Mouse (Mus musculus) lung, embryonic 14.5 days (tissue): ENCODE data around the gene Chd3. TPM values are rescaled to one million over a fixed set of nuclear protein-coding genes. Genes with fewer than 3 reads are reported as not detected.

ENCODE experiments used
- ATAC-seq: fragments of 200-750 bp; cut with Nextera tagmentation; 2 replicates; pipeline ENCODE4 v1.8.0; 2017; ENCODE audit warnings: mild to moderate bottlenecking, moderate TSS enrichment, moderate library complexity; ENCODE audit not compliant: insufficient read depth
- DNase-seq: peaks from one replicate; pipeline ENCODE4 v3.0.0-alpha.2; 2015
- H3K27ac ChIP-seq: fragments of 300-500 bp; sonication (generic); 2 replicates; pipeline ENCODE4 v1.5.1; 2014; ENCODE audit warnings: low read depth, mild to moderate bottlenecking, moderate library complexity
- H3K27me3 ChIP-seq: fragments of 300-500 bp; sonication (generic); 2 replicates; pipeline ENCODE4 v1.6.1; 2014; ENCODE audit warnings: low read length, control low read depth; ENCODE audit not compliant: insufficient read depth
- H3K36me3 ChIP-seq: fragments of 300-500 bp; sonication (generic); 2 replicates; pipeline ENCODE4 v1.6.1; 2014; ENCODE audit warnings: control low read depth; ENCODE audit not compliant: insufficient read depth
- H3K4me1 ChIP-seq: fragments of 300-500 bp; sonication (generic); 2 replicates; pipeline ENCODE4 v1.6.1; 2014; ENCODE audit warnings: antibody characterized with exemption, control low read depth; ENCODE audit not compliant: insufficient read depth
- H3K4me2 ChIP-seq: fragments of 300-500 bp; sonication (generic); 2 replicates; pipeline ENCODE4 v1.6.1; 2014; ENCODE audit warnings: mild to moderate bottlenecking
- H3K4me3 ChIP-seq: fragments of 300-500 bp; sonication (generic); 2 replicates; pipeline ENCODE4 v1.5.1; 2014; ENCODE audit warnings: low read depth, low read length
- H3K9ac ChIP-seq: fragments of 300-500 bp; sonication (generic); 2 replicates; pipeline ENCODE4 v1.6.1; 2014
- H3K9me3 ChIP-seq: fragments of 300-500 bp; sonication (generic); 2 replicates; pipeline ENCODE4 v1.6.1; 2016; ENCODE audit warnings: low read depth, low read length, control low read depth
- CTCF ChIP-seq: IDR thresholded peaks from 2 replicates; pipeline ENCODE4 v1.5.1; 2016; ENCODE audit warnings: antibody characterized with exemption, low read depth
- WGBS: fragments of 180-500 bp; shearing (Covaris S2); extraction: QIAGEN DNeasy Blood & Tissue Kit; methylation state at CpG from one replicate; pipeline ENCODE4 v1.1.7; 2014; 5-methylcytosine and 5-hydroxymethylcytosine counted together
- polyA plus RNA-seq: library from polyadenylated mRNA; unstranded; fragments of >200 nt; fragmentation: Nextera tagmentation; extraction: Ambion mirVana; gene quantifications from 2 replicates; pipeline ENCODE4 v1.2.1, GENCODE M21; 2014

Chd3 gene
- polyA plus RNA-seq, 1 experiment from 2014 or later: 59.9 TPM

DNA sequence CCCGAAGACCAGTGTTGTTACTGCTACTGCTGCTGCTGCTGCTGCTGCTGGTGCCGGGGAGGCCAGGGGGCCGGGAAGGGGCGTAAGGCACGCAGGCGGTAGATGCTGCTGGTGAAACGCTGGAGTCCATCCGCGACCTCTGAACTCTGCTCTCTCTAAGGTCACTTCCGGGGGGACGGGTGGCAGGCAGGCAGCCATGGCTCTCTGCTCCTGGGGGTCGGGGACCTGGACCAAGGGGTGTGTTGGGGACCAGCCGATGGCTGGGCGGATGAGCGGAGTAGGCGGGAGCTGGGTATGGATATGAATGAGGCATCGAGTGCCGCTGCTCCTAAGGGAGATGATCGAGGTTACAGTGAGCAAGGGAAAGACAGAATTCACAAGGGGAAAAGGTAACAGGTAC is 37.1 kb upstream of the Chd3 start:
- no peak for DNase-seq
- no peak for ATAC-seq
- 85% methylated on average over 19 of the region's 19 CpGs for WGBS

DNA sequence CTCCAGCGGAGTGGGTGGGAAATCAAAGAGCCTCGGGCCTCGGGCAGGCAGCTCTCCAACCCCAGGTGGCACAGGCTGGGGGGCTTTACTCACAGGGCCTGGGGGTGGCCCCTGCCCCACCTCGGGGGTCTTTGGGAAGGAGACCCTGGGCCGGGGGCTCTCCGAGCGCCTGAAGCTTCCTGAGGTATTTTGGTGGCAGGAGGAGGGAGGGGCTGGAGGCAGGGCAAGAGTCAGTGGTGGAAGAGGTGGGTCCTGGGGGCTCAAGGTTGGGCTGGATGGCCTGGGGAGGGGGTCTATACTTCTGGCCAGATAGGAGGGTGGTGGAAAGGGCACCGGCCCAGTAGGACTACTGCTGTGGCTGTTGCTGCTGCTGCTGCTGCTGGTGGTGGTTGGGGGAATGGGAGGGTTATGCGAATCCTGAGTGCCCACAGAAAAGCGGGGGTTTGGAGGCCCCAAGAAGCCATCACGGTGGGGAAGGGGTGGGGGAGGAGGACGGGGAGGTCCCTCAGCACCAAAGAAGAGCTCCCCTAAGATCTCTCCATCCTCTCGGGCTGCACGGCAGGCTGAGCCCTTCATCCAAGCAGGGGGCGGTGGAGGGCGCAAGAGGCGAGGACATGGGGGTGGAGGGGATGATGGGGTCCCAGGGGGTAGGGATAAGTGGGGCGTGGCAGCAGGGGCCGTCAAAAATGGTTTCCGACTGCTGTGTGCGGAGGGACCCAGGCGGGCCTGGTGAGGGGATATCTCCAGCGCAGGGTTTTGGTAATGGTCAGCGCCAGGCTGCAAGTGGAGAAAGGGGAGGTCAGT is 36.4 kb upstream of the Chd3 start:
- H3K4me1 ChIP-seq: peaks cover 4% of the 10 kb centered on the region; the same call in 1 of the 2 replicates
- H3K27me3 ChIP-seq: no peaks in the 10 kb centered on the region
- no peak overlapping the region for H3K27ac ChIP-seq
- H3K36me3 ChIP-seq: peaks cover 75% of the 10 kb centered on the region
- DNase-seq: no peak
- no peak overlapping the region for H3K4me2 ChIP-seq
- H3K9me3 ChIP-seq: no peaks in the 10 kb centered on the region
- no peak overlapping the region for H3K4me3 ChIP-seq
- no peak overlapping the region for H3K9ac ChIP-seq
- 87% methylated on average over 24 of the region's 24 CpGs for WGBS
- ATAC-seq: no peak
- no peak for TF ChIP-seq CTCF

More for the DNA sequence above, 37.1 kb upstream of the Chd3 start:
- H3K9me3 ChIP-seq: no peaks in the 10 kb centered on the region
- H3K27me3 ChIP-seq: no peaks in the 10 kb centered on the region
- H3K4me2 ChIP-seq: no peak overlapping the region
- H3K27ac ChIP-seq: no peak overlapping the region
- H3K9ac ChIP-seq: no peak overlapping the region
- TF ChIP-seq CTCF: no peak
- H3K4me1 ChIP-seq: peaks cover 4% of the 10 kb centered on the region; the same call in 1 of the 2 replicates
- peaks cover 69% of the 10 kb centered on the region for H3K36me3 ChIP-seq
- no peak overlapping the region for H3K4me3 ChIP-seq

GRCm38 (mm10) chr11:69404595-69405396 is 35.6 kb upstream of the Chd3 start:
- no peak for TF ChIP-seq CTCF
- no peak overlapping the region for H3K4me3 ChIP-seq
- peaks cover 4% of the 10 kb centered on the region; the same call in 1 of the 2 replicates for H3K4me1 ChIP-seq
- peaks cover 83% of the 10 kb centered on the region for H3K36me3 ChIP-seq
- no peak for DNase-seq
- H3K27ac ChIP-seq: no peak overlapping the region
- H3K4me2 ChIP-seq: no peak overlapping the region
- WGBS: 85% methylated on average over 24 of the region's 24 CpGs
- H3K27me3 ChIP-seq: no peaks in the 10 kb centered on the region
- no peak overlapping the region for H3K9ac ChIP-seq
- ATAC-seq: no peak
- H3K9me3 ChIP-seq: no peaks in the 10 kb centered on the region

- Histone ChIP-seq H3K27me3 (no peaks in the 10 kb centered on the region), H3K9me3 (no peaks in the 10 kb centered on the region), H3K36me3 (peaks cover 90% of the 10 kb centered on the region), H3K4me2 (no peak overlapping the region), H3K9ac (no peak overlapping the region), H3K27ac (no peak overlapping the region), H3K4me3 (no peak overlapping the region), H3K4me1 (peaks cover 4% of the 10 kb centered on the region; the same call in 1 of the 2 replicates)
- no peak for ATAC-seq
- 89% methylated on average over 34 of the region's 38 CpGs for WGBS
- TF ChIP-seq CTCF: no peak
- DNase-seq: no peak
These were observed 34.7 kb upstream of the Chd3 start for GRCm38 (mm10) chr11:69403691-69404594.

GRCm38 (mm10) chr11:69401987-69402386 is 32.8 kb upstream of the Chd3 start:
- H3K9me3 ChIP-seq: no peaks in the 10 kb centered on the region
- H3K4me1 ChIP-seq: no peaks in the 10 kb centered on the region; the same call in none of the 2 replicates
- H3K4me2 ChIP-seq: no peak overlapping the region
- ATAC-seq (no peak), DNase-seq (no peak)
- H3K27ac ChIP-seq: no peak overlapping the region
- no peak overlapping the region for H3K9ac ChIP-seq
- no peak overlapping the region for H3K4me3 ChIP-seq
- H3K27me3 ChIP-seq: no peaks in the 10 kb centered on the region
- WGBS: 82% methylated on average over 12 of the region's 12 CpGs
- H3K36me3 ChIP-seq: peaks cover 82% of the 10 kb centered on the region
- TF ChIP-seq CTCF: no peak

- Histone ChIP-seq H3K27ac (no peak overlapping the region), H3K36me3 (peaks cover 74% of the 10 kb centered on the region), H3K4me2 (no peak overlapping the region), H3K9me3 (no peaks in the 10 kb centered on the region), H3K9ac (no peak overlapping the region), H3K4me1 (peaks cover 2% of the 10 kb centered on the region), H3K4me3 (no peak overlapping the region), H3K27me3 (no peaks in the 10 kb centered on the region)
- peak; percentile 96 for DNase-seq
- WGBS: 18% methylated on average over 22 of the region's 22 CpGs
- TF ChIP-seq CTCF: peak; percentile 97
- peak; percentile 51 for ATAC-seq
These were observed 32.0 kb upstream of the Chd3 start for GRCm38 (mm10) chr11:69401210-69401637.
